Mouse (Mus musculus) naive thymus-derived CD4-positive, alpha-beta T cell, adult 2 months (primary cell): ENCODE data around the gene Cep78.

Source experiments
- DNase-seq: peaks from one replicate; pipeline ENCODE4 v3.0.0-alpha.2; 2011; ENCODE audit warnings: low read depth

Gene Cep78

GRCm38 (mm10) chr19:15984449-15985171 lies at the start of gene Cep78:
Gene Cep78 (minus strand): TSS chr19:15984989.
- peak; percentile 95 for DNase-seq

GRCm38 (mm10) chr19:16031276-16031675 lies 46.5 kb upstream of the Cep78 start:
- DNase-seq = no peak

GRCm38 (mm10) chr19:16029253-16029771 lies 44.5 kb upstream of the Cep78 start:
- DNase-seq = peak; percentile 17

GRCm38 (mm10) chr19:16028746-16029252 lies 44.0 kb upstream of the Cep78 start:
- DNase-seq = peak; percentile 74

- peak; percentile 6 for DNase-seq
These were observed 43.3 kb upstream of the Cep78 start for GRCm38 (mm10) chr19:16027876-16028670.

GRCm38 (mm10) chr19:16026276-16026675 lies 41.5 kb upstream of the Cep78 start:
- no peak for DNase-seq

GRCm38 (mm10) chr19:16022178-16022577 lies 37.4 kb upstream of the Cep78 start:
- no peak for DNase-seq

GRCm38 (mm10) chr19:16016171-16016570 lies 31.4 kb upstream of the Cep78 start:
- DNase-seq = no peak

- DNase-seq = no peak
These were observed 30.6 kb upstream of the Cep78 start for GRCm38 (mm10) chr19:16015191-16015968.

GRCm38 (mm10) chr19:16009746-16010337 lies 25.1 kb upstream of the Cep78 start:
- DNase-seq = no peak

GRCm38 (mm10) chr19:16009111-16009510 lies 24.3 kb upstream of the Cep78 start:
- no peak for DNase-seq

GRCm38 (mm10) chr19:16007131-16007530 lies 22.3 kb upstream of the Cep78 start:
- no peak for DNase-seq

GRCm38 (mm10) chr19:15998157-15998556 lies 13.4 kb upstream of the Cep78 start:
- peak; percentile 78 for DNase-seq

GRCm38 (mm10) chr19:15996901-15997564 lies 12.2 kb upstream of the Cep78 start:
- DNase-seq = no peak

GRCm38 (mm10) chr19:15990102-15990501 lies 5.3 kb upstream of the Cep78 start:
- DNase-seq = no peak

- no peak for DNase-seq
These were observed 454 bp upstream of the Cep78 start for GRCm38 (mm10) chr19:15985172-15985713.

- no peak for DNase-seq
These were observed 947 bp downstream of the Cep78 start for GRCm38 (mm10) chr19:15983739-15984344.

GRCm38 (mm10) chr19:15982926-15983738 lies 1.7 kb downstream of the Cep78 start:
- DNase-seq = no peak

- peak; percentile 83 for DNase-seq
These were observed 2.9 kb downstream of the Cep78 start for GRCm38 (mm10) chr19:15981861-15982260.
